Mouse (Mus musculus) bone marrow, adult 2 months (tissue): Measurements from ENCODE around the gene Abca8b.

Source experiments
- CTCF ChIP-seq: fragments of 200-500 bp; IDR thresholded peaks from 2 replicates; pipeline ENCODE4 v1.5.1; 2011; ENCODE audit warnings: low read length, control low read depth; ENCODE audit not compliant: control insufficient read depth, insufficient read depth
- POLR2A ChIP-seq: fragments of 200-500 bp; IDR thresholded peaks from 2 replicates; pipeline ENCODE4 v1.6.1; 2011; ENCODE audit warnings: low read depth, mild to moderate bottlenecking, control low read depth, low read length, borderline replicate concordance; ENCODE audit not compliant: control insufficient read depth

- TF ChIP-seq POLR2A = no peak
- TF ChIP-seq CTCF = no peak
Observed at GRCm38 (mm10) chr11:109886757-109887156, 108.9 kb downstream of the Abca8b start.
